Mouse (Mus musculus) neural tube, embryonic 14.5 days (tissue): ENCODE data around the gene Tsc22d4. TPM values are rescaled to one million over a fixed set of nuclear protein-coding genes. Genes with fewer than 3 reads are reported as not detected.
A peak's percentile ranks its signal among the peaks of the same experiment; 100 is the strongest.
"Not testable (repeated sequence)": the region's sequence is repeated elsewhere in the genome, so short reads cannot be mapped to it uniquely, and the experiment has no call there.

ENCODE experiments used
- ATAC-seq: fragments of 200-750 bp; cut with Nextera tagmentation; 2 replicates; pipeline ENCODE4 v1.8.0; 2017; ENCODE audit warnings: low read depth, mild to moderate bottlenecking, moderate TSS enrichment, moderate library complexity
- H3K27ac ChIP-seq: fragments of 300-500 bp; sonication (generic); 2 replicates; pipeline ENCODE4 v1.5.1; 2014; ENCODE audit warnings: low read depth, mild to moderate bottlenecking, control low read depth, low read length, moderate library complexity, mixed read lengths
- H3K27me3 ChIP-seq: fragments of 300-500 bp; sonication (generic); 2 replicates; pipeline ENCODE4 v1.6.1; 2014; ENCODE audit warnings: low read length; ENCODE audit not compliant: control insufficient read depth, insufficient read depth
- H3K36me3 ChIP-seq: fragments of 300-500 bp; sonication (generic); 2 replicates; pipeline ENCODE4 v1.6.1; 2014; ENCODE audit warnings: low read length, mixed read lengths; ENCODE audit not compliant: control insufficient read depth, insufficient read depth
- H3K4me1 ChIP-seq: fragments of 300-500 bp; sonication (generic); 2 replicates; pipeline ENCODE4 v1.6.1; 2014; ENCODE audit warnings: low read length; ENCODE audit not compliant: control insufficient read depth, insufficient read depth
- H3K4me2 ChIP-seq: fragments of 300-500 bp; sonication (generic); 2 replicates; pipeline ENCODE4 v1.6.1; 2014; ENCODE audit warnings: mild to moderate bottlenecking, low read depth, low read length, control low read depth
- H3K4me3 ChIP-seq: fragments of 300-500 bp; sonication (generic); 2 replicates; pipeline ENCODE4 v1.5.1; 2014; ENCODE audit warnings: low read depth, low read length, control low read depth, mixed read lengths
- H3K9ac ChIP-seq: fragments of 300-500 bp; sonication (generic); replicated peaks from 2 replicates; pipeline ENCODE4 v1.6.1; 2014; ENCODE audit warnings: low read depth, mild to moderate bottlenecking, control low read depth, low read length, mixed read lengths
- H3K9me3 ChIP-seq: fragments of 300-500 bp; sonication (generic); 2 replicates; pipeline ENCODE4 v1.6.1; 2016; ENCODE audit warnings: low read length; ENCODE audit not compliant: control insufficient read depth
- WGBS: fragments of 180-500 bp; shearing (Covaris S2); extraction: QIAGEN DNeasy Blood & Tissue Kit; methylation state at CpG from one replicate; pipeline ENCODE4 v1.1.7; 2014; 5-methylcytosine and 5-hydroxymethylcytosine counted together
- polyA plus RNA-seq: library from polyadenylated mRNA; unstranded; fragments of >200 nt; fragmentation: Nextera tagmentation; extraction: Ambion mirVana; gene quantifications from 2 replicates; pipeline ENCODE4 v1.2.1, GENCODE M21; 2014

Tsc22d4 gene
- polyA plus RNA-seq, 1 experiment from 2014 or later, result 85.1 TPM

DNA sequence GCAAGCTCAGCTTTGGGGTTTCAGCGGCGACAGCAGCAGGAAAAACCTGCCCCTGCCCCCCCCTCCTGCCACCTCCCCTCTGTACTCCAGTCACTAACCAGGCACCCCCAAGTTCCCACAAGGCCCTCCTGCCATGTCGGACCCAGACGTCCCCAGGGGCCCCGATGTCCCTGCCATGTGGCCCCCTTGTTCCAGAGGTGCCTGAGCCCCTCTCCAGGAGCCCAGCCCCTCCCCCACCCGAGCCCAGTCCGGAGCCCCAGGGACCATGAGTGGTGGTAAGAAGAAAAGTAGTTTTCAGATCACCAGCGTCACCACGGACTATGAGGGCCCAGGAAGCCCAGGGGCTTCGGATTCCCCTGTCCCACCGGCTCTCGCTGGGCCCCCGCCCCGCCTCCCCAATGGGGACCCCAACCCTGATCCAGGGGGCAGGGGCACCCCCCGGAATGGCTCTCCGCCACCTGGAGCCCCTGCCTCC lies 1.4 kb downstream of the Tsc22d4 start:
- Histone ChIP-seq H3K9me3 (no peaks in the 10 kb centered on the region), H3K9ac (peak overlapping the region; percentile 71), H3K4me3 (peak overlapping the region; percentile 42), H3K4me1 (peaks cover 23% of the 10 kb centered on the region), H3K4me2 (peak overlapping the region; percentile 98), H3K27me3 (no peaks in the 10 kb centered on the region), H3K27ac (peak overlapping the region; percentile 81), H3K36me3 (no peaks in the 10 kb centered on the region)
- WGBS, result 2% methylated on average over 16 of the region's 16 CpGs
- ATAC-seq, result no peak

DNA sequence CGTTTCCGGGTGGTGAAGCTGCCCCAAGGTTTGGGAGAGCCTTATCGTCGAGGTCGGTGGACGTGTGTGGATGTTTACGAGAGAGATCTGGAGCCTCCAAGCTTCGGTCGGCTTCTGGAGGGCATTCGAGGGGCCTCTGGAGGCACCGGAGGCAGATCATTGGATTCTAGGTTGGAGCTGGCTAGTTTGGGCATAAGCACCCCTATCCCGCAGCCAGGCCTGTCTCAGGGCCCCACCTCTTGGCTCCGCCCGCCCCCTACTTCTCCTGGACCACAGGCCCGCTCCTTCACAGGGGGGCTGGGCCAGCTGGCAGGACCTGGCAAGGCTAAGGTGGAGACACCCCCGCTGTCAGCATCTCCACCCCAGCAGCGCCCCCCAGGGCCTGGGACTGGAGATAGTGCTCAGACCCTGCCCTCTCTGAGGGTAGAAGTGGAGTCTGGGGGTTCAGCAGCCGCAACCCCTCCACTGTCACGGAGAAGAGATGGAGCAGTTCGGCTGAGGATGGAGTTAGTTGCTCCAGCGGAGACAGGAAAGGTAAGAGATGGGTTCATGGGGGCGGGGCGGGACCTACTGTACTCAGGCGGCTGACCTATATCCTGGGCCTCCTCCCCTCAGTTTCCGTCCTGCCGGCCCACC lies 1.9 kb downstream of the Tsc22d4 start:
- H3K9me3 ChIP-seq, result no peaks in the 10 kb centered on the region
- ATAC-seq, result no peak
- WGBS, result 4% methylated on average over 26 of the region's 26 CpGs

DNA sequence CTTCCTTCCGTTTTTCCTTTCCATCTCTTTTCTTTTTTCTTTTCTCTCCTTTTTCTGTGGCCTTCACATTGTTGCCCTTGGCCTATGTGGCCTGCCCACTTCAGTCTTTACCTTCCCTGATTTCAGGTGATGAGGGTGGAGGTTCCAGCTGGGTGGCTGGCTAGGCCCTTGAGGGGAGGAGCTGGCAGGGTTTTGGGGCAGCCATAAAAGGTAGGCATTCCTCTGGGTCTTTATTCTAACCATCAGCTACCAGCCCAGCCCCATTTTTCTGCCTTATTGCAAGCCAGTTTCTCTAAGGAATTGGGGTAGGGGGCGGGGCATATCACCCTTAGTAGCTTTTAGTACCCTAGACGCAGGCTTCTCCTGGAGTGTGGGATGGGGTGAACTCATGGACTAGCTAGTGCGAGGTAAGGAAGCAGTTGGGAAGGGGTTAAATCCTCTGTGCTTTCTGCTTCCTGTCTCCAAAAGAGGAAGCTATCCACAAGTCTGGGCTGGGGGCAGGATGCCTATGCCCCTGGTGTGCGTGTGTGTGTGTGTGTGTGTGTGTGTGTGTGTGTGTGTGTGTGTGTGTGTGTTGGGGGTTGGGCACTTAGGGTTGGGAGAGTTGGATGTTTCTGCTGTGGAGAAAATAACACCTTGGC lies 2.7 kb downstream of the Tsc22d4 start:
- no peak overlapping the region; the same call in 1 of the 2 replicates for H3K27ac ChIP-seq
- 20% methylated on average over 5 of the region's 5 CpGs for WGBS
- H3K4me3 ChIP-seq, result peak overlapping the region; percentile 42
- H3K36me3 ChIP-seq, result 0 out of 2 replicates have a peak, but pooled peaks cover 6% of the 10 kb centered on the region
- no peaks in the 10 kb centered on the region for H3K9me3 ChIP-seq
- no peaks in the 10 kb centered on the region for H3K27me3 ChIP-seq
- no peak for ATAC-seq
- peak overlapping the region; percentile 17; the same call in 1 of the 2 replicates for H3K9ac ChIP-seq
- H3K4me1 ChIP-seq, result peaks cover 23% of the 10 kb centered on the region
- H3K4me2 ChIP-seq, result peak overlapping the region; percentile 98

More for the DNA sequence above, 1.9 kb downstream of the Tsc22d4 start:
- H3K36me3 ChIP-seq, result no peaks in the 10 kb centered on the region
- H3K4me1 ChIP-seq, result peaks cover 23% of the 10 kb centered on the region
- H3K9ac ChIP-seq, result peak overlapping the region; percentile 71
- H3K27me3 ChIP-seq, result no peaks in the 10 kb centered on the region
- H3K27ac ChIP-seq, result peak overlapping the region; percentile 55
- peak overlapping the region; percentile 98 for H3K4me2 ChIP-seq
- H3K4me3 ChIP-seq, result peak overlapping the region; percentile 42

DNA sequence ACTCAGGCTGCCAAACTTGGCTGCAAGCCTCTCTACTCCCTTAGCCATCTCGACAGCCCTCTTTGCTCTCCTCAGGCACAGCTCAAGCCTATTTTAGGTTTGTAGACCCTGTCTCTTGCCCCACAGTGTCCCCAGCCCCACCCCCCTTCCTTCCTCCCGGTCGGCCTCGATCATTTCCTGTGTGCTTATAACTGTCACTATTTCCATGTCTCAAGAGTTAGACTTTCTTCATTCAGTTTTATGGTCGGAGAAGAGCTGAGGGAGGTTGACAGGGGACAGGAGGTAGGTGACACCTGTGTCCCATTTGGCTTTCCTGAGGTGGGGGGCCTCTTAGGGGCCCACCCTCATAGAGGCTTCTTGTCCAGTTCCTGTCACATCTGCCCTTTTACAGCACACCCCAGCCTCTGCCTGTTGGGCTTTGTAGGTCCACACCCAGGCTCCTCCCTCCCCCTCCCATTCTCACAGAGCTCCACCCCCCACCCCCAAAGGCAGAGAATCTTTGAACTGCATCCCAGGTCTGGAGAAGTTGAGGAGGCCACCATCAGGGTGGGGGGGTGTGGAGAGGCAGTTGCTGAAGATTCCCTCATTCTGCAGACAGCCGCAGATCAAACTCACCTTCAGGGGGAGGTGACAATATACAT lies 3.8 kb downstream of the Tsc22d4 start:
- H3K9me3 ChIP-seq, result no peaks in the 10 kb centered on the region
- peak overlapping the region; percentile 98 for H3K4me2 ChIP-seq
- no peaks in the 10 kb centered on the region for H3K27me3 ChIP-seq
- H3K4me1 ChIP-seq, result peaks cover 23% of the 10 kb centered on the region
- 65% methylated on average over 6 of the region's 6 CpGs for WGBS
- H3K9ac ChIP-seq, result no peak overlapping the region
- 0 out of 2 replicates have a peak, but pooled peaks cover 6% of the 10 kb centered on the region for H3K36me3 ChIP-seq
- H3K4me3 ChIP-seq, result no peak overlapping the region
- peak overlapping the region; percentile 29; the same call in 1 of the 2 replicates for H3K27ac ChIP-seq
- ATAC-seq, result no peak

DNA sequence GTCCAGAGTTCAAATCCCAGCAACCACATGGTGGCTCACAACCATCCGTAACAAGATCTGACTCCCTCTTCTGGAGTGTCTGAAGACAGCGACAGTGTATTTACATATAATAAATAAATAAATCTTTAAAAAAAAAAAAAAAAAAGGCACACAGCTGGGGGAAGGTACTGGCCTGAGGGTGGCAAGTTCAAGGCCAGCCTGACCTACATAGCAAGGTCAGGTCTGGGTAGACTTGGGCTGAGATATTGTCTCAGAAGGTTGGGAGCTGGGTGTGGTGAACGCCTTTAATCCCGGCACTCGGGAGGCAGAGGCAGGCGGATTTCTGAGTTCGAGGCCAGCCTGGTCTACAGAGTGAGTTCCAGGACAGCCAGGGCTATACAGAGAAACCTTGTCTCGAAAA lies 4.7 kb downstream of the Tsc22d4 start:
- WGBS, result 97% methylated on average over 6 of the region's 8 CpGs
- not testable (repeated sequence) for H3K4me2 ChIP-seq, H3K4me3 ChIP-seq, H3K36me3 ChIP-seq, H3K27me3 ChIP-seq, H3K9me3 ChIP-seq, H3K9ac ChIP-seq, ATAC-seq, H3K27ac ChIP-seq
- H3K4me1 ChIP-seq, result peaks cover 23% of the 10 kb centered on the region

DNA sequence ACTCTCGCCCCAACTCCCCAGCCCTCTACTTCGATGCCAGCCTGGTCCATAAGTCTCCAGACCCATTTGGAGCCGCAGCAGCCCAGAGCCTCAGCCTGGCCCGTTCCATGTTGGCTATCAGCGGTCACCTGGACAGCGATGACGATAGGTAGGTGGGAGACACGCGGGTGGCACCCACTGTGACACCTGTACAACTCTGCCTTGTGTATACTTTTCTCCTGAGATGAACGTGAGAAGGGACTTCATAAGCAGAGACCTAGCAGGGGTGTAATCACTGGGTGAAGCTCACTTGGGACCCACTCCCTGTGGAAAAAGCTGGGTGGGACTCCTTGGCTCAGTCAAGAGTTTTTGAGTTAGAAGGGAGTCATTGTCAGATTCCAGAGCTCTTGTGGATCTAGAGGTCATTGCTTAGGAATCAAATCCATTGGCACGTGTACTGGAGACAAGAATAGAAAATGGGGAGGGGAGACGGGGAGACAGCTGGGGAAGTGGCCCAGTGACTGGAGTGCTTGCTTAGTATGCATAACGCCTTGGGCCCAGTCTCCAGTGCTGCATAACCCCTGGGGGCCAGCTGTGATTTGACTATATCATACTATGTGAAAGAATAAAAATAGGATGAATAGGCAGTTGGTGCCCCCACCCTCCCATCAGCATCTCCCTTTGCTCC lies 5.8 kb downstream of the Tsc22d4 start:
- 0 out of 2 replicates have a peak, but pooled peaks cover 6% of the 10 kb centered on the region for H3K36me3 ChIP-seq
- ATAC-seq, result no peak
- no peak overlapping the region for H3K4me3 ChIP-seq
- no peaks in the 10 kb centered on the region for H3K27me3 ChIP-seq
- no peak overlapping the region for H3K4me2 ChIP-seq
- no peak overlapping the region for H3K9ac ChIP-seq
- peaks cover 23% of the 10 kb centered on the region for H3K4me1 ChIP-seq
- 95% methylated on average over 13 of the region's 13 CpGs for WGBS
- H3K9me3 ChIP-seq, result no peaks in the 10 kb centered on the region
- H3K27ac ChIP-seq, result no peak overlapping the region

DNA sequence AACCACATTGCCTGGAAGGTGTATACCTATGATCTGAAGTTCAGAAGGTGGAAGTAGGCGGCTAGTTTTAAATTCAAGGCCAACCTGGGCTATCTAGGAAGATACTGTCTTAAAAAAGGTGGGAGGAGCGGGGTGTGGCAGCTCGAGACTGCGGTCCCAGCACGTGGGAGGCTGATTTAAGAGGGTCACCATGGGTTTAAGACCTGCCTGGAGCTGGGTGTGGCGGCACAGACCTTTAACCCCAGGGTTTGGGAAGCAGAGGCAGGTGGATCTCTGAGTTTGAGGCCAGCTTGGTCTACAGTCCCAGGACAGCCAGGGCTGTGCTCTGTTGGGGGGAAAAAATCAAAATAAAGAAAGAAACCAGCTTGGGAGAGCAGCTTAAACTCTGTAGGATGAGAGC lies 6.5 kb downstream of the Tsc22d4 start:
- no peak for ATAC-seq
- Histone ChIP-seq H3K27ac (no peak overlapping the region), H3K9ac (no peak overlapping the region), H3K4me1 (peaks cover 19% of the 10 kb centered on the region), H3K9me3 (no peaks in the 10 kb centered on the region), H3K4me2 (no peak overlapping the region), H3K36me3 (0 out of 2 replicates have a peak, but pooled peaks cover 6% of the 10 kb centered on the region), H3K27me3 (no peaks in the 10 kb centered on the region), H3K4me3 (no peak overlapping the region)
- 89% methylated on average over 6 of the region's 6 CpGs for WGBS

DNA sequence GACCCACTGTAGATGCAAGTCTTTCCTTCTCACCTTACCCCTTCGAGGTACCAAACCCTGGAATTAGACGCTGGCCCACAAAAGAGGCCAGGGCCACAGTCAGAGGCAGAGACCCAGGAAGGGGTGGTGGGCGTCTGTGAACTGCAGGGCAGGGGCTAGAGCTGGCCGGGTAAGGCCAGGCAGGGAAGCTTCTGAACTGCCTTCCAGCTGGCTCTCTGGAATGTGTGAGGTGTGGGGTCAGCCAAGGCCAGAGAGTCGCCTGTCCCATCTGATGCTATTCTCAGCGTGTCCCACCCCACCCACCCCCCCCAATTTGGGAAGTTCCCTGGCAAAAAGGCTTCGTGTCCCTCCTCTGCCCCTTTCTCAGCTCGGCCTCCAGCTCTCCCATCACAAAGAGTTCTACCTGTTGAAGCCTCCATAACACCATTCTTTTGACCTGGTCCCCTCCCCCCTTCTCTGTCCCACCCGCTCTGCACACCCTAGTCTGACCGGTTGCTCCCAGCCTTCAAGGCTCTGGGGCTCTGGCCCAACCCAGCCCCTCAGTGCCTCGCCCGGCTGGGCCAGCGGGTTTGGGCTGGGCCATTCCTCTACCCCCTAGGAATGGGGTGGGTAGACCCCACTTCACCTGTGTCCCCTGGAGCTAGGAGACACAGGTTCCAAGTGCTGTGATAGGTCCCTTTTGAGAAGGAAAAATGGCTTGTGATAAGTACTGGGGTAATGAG lies 7.7 kb downstream of the Tsc22d4 start:
- Histone ChIP-seq H3K27ac (no peak overlapping the region), H3K4me1 (peaks cover 10% of the 10 kb centered on the region), H3K4me3 (no peak overlapping the region), H3K27me3 (no peaks in the 10 kb centered on the region), H3K9ac (no peak overlapping the region), H3K9me3 (no peaks in the 10 kb centered on the region), H3K4me2 (no peak overlapping the region), H3K36me3 (0 out of 2 replicates have a peak, but pooled peaks cover 6% of the 10 kb centered on the region)
- no peak for ATAC-seq
- 86% methylated on average over 13 of the region's 13 CpGs for WGBS
